ENCODE assay signal across 8 mouse cellular contexts in the genomic region with DNA sequence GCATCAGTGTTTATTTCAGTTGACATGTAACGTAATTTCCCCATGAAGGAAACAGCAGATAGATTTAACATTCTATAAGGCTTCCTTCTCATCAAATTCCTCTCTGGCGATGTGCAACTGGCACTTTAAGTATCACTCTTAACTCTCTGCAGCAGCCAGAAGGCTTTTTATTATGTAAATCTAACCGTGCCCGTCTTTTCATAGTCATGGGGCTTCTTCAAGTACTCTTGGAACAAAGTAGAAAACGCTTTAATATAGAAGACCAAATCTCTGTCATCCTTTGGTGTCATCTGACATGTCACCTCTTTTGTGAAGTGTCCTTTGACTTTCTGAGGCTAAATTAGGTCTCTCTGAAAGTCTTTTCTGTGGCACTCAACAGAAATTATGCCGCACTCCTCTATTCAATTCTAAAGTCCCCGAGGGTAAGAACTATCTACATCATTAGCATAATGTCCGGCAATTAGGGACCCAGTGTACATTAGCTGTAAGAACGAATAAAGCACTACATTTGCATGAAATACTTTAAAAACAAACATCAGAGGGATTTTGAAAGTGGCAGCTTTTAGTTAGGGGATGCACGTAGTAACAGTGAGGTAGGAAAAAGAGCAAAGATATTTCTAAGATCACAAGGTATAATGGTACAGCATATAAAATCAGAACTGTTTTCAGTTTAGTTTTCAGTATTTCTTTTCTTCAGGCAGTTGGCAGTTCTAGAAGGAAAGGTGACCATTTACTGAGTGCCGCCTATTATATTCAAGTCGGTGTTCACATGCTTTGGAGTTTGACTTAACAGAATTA. TPM values are rescaled to one million over a fixed set of nuclear protein-coding genes. Genes with fewer than 3 reads are reported as not detected.
DNase-seq lines count a peak whose midpoint lies in the region; ATAC-seq and TF ChIP-seq lines count a peak whose summit lies in the region.

No protein-coding gene starts in this region.

- no peak overlapping the region for H3K27ac ChIP-seq in cerebellum, adult 2 months (ENCODE audit: insufficient read depth, low read length)
- no peak overlapping the region for H3K27ac ChIP-seq in spleen, adult 2 months (ENCODE audit: insufficient read depth, low read length)
- H3K27ac ChIP-seq in liver, embryonic 11.5 days (ENCODE audit: low read depth, low read length), result no peak overlapping the region
- H3K27ac ChIP-seq in stomach, postnatal 0 days (replicated peaks), result peak overlapping the region; percentile 9; the same call in 1 of the 2 replicates

- WGBS in cerebellum, adult 2 months, result 10% methylated on average over 12 of the region's 12 CpGs
- WGBS in spleen, adult 2 months, result 59% methylated on average over 12 of the region's 12 CpGs
- WGBS in liver, embryonic 11.5 days, result 63% methylated on average over 12 of the region's 12 CpGs
- WGBS in stomach, postnatal 0 days, result 34% methylated on average over 12 of the region's 12 CpGs

- no peaks in the 10 kb centered on the region for H3K9me3 ChIP-seq in liver, embryonic 11.5 days (ENCODE audit: control insufficient read depth, low read length)
- H3K9me3 ChIP-seq in stomach, postnatal 0 days (ENCODE audit: control insufficient read depth, low read length), result no peaks in the 10 kb centered on the region

- no peak for TF ChIP-seq EP300 in stomach, postnatal 0 days (optimal IDR thresholded peaks at IDR 0.05)

- H3K4me3 ChIP-seq in cerebellum, adult 2 months (replicated peaks; ENCODE audit: insufficient read depth, low read depth, low read length), result peak overlapping the region; percentile 83
- peak overlapping the region; percentile 1; the same call in 1 of the 2 replicates for H3K4me3 ChIP-seq in spleen, adult 2 months (ENCODE audit: extremely low read depth, insufficient read depth, insufficient read length)
- peak overlapping the region; percentile 97 for H3K4me3 ChIP-seq in liver, embryonic 11.5 days (ENCODE audit: low read depth, low read length)
- peak overlapping the region; percentile 100 for H3K4me3 ChIP-seq in stomach, postnatal 0 days (ENCODE audit: low read depth, low read length)

- no peaks in the 10 kb centered on the region for H3K36me3 ChIP-seq in spleen, adult 2 months (ENCODE audit: control insufficient read depth, insufficient read depth, low read length)
- H3K36me3 ChIP-seq in liver, embryonic 11.5 days (ENCODE audit: control insufficient read depth, insufficient read depth, low read length), result no peaks in the 10 kb centered on the region
- no peaks in the 10 kb centered on the region for H3K36me3 ChIP-seq in stomach, postnatal 0 days (ENCODE audit: control insufficient read depth, insufficient read depth, low read length)

- no peak for DNase-seq in cerebellum, adult 2 months
- no peak for DNase-seq in cerebellum, postnatal 14 days
- no peak for DNase-seq in spleen, adult 2 months (ENCODE audit: low read depth in 1 of 2, low spot score in 2 of 2)
- no peak for DNase-seq in spleen, adult 18-20 months
- no peak for DNase-seq in liver, embryonic 11.5 days (ENCODE audit: low spot score)
- no peak for DNase-seq in stomach, postnatal 0 days (ENCODE audit: low spot score)
- DNase-seq in adrenal gland, postnatal 36 days, result no peak

- no peaks in the 10 kb centered on the region for H3K27me3 ChIP-seq in cerebellum, adult 2 months (ENCODE audit: control insufficient read depth, insufficient read depth, low read length)
- no peaks in the 10 kb centered on the region for H3K27me3 ChIP-seq in spleen, adult 2 months (ENCODE audit: control insufficient read depth, insufficient read depth, low read length)
- no peaks in the 10 kb centered on the region for H3K27me3 ChIP-seq in liver, embryonic 11.5 days (replicated peaks; ENCODE audit: control insufficient read depth, insufficient read depth, low read length)
- H3K27me3 ChIP-seq in stomach, postnatal 0 days (ENCODE audit: control insufficient read depth, insufficient read depth, low read length), result no peaks in the 10 kb centered on the region

- TF ChIP-seq CTCF in cerebellum, adult 2 months (IDR thresholded peaks at IDR 0.05; ENCODE audit: borderline replicate concordance, insufficient read depth, low read depth, low read length), result no peak
- no peak for TF ChIP-seq CTCF in spleen, adult 2 months (IDR thresholded peaks at IDR 0.05; ENCODE audit: extremely low read depth, insufficient read depth, insufficient read length, insufficient replicate concordance)
- TF ChIP-seq CTCF in stomach, postnatal 0 days (IDR thresholded peaks at IDR 0.05; ENCODE audit: low read depth), result no peak

- no peak for ATAC-seq in liver, embryonic 11.5 days (replicated peaks; ENCODE audit: low FRiP score)
- ATAC-seq in stomach, postnatal 0 days (ENCODE audit: low FRiP score, low TSS enrichment), result no peak
- no peak for ATAC-seq in inflammation-experienced regulatory T-cells, adult 6 months

- peak overlapping the region; percentile 71 for H3K4me2 ChIP-seq in liver, embryonic 11.5 days
- H3K4me2 ChIP-seq in stomach, postnatal 0 days (replicated peaks; ENCODE audit: low read depth), result peak overlapping the region; percentile 69

- TF ChIP-seq POLR2A in cerebellum, adult 2 months (IDR thresholded peaks at IDR 0.05; ENCODE audit: borderline replicate concordance, insufficient read depth, low read length), result no peak
- TF ChIP-seq POLR2A in spleen, adult 2 months (IDR thresholded peaks at IDR 0.05; ENCODE audit: low read depth, low read length), result no peak

- peaks cover 7% of the 10 kb centered on the region; the same call in 1 of the 2 replicates for H3K4me1 ChIP-seq in cerebellum, adult 2 months (ENCODE audit: control insufficient read depth, insufficient read depth, low read length)
- peaks cover 3% of the 10 kb centered on the region; the same call in 1 of the 2 replicates for H3K4me1 ChIP-seq in spleen, adult 2 months (ENCODE audit: control insufficient read depth, insufficient read depth, insufficient read length)
- peaks cover 17% of the 10 kb centered on the region for H3K4me1 ChIP-seq in liver, embryonic 11.5 days (replicated peaks; ENCODE audit: control insufficient read depth, insufficient read depth, low read length)
- peaks cover 3% of the 10 kb centered on the region; the same call in 1 of the 2 replicates for H3K4me1 ChIP-seq in stomach, postnatal 0 days (replicated peaks; ENCODE audit: control insufficient read depth, insufficient read depth)

- H3K9ac ChIP-seq in liver, embryonic 11.5 days (ENCODE audit: low read depth, low read length), result peak overlapping the region; percentile 98
- H3K9ac ChIP-seq in stomach, postnatal 0 days (ENCODE audit: low read length), result 0 out of 2 replicates have a peak overlapping the region, but pooled peaks have one; percentile 23

RNA-seq across cellular contexts. Expression of gene Thap2, which starts 1.2 kb away (rescaled TPM):
- 14.6 and 15.1 TPM in 2 replicates for polyA plus RNA-seq in cerebellum, adult 2 months (2012; rRNA removed)
- 3.2 and 3.6 TPM in 2 replicates for polyA plus RNA-seq in spleen, adult 2 months (2012; rRNA removed)
- 15.7 and 16.4 TPM in 2 replicates for polyA plus RNA-seq in liver, embryonic 11.5 days (2014; fragmentation: Nextera tagmentation; extraction: Ambion mirVana)
- 13.1 and 13.7 TPM in 2 replicates for polyA plus RNA-seq in stomach, postnatal 0 days (2015; fragmentation: Nextera tagmentation; extraction: Ambion mirVana)
- total RNA-seq in adrenal gland, postnatal 36 days (2021), result 10 to 100 TPM; 15.3 to 15.9 TPM
- 10 to 100 TPM; 13.6 to 18.7 (median 17.9) TPM for polyA plus RNA-seq in inflammation-experienced regulatory T-cells, adult 6 months (2017; shearing (Covaris generic))

RNA-seq across cellular contexts. Expression of gene Zfc3h1, which starts 1.7 kb away (rescaled TPM):
- polyA plus RNA-seq in cerebellum, adult 2 months (2012; rRNA removed), result 94.4 and 98.8 TPM in 2 replicates
- polyA plus RNA-seq in spleen, adult 2 months (2012; rRNA removed), result 11.2 and 12.5 TPM in 2 replicates
- 21.9 and 24.7 TPM in 2 replicates for polyA plus RNA-seq in liver, embryonic 11.5 days (2014; fragmentation: Nextera tagmentation; extraction: Ambion mirVana)
- polyA plus RNA-seq in stomach, postnatal 0 days (2015; fragmentation: Nextera tagmentation; extraction: Ambion mirVana), result 6.7 and 8.7 TPM in 2 replicates
- 10 to 100 TPM; 38.1 to 50.9 TPM for total RNA-seq in adrenal gland, postnatal 36 days (2021)
- 10 to 100 TPM; 25.6 to 37.1 (median 33.7) TPM for polyA plus RNA-seq in inflammation-experienced regulatory T-cells, adult 6 months (2017; shearing (Covaris generic))

RNA-seq across cellular contexts. Expression of gene Tmem19, which starts 20.7 kb away (rescaled TPM):
- 26.6 and 27.1 TPM in 2 replicates for polyA plus RNA-seq in cerebellum, adult 2 months (2012; rRNA removed)
- polyA plus RNA-seq in spleen, adult 2 months (2012; rRNA removed), result 9.5 and 10.4 TPM in 2 replicates
- 21.2 and 22.8 TPM in 2 replicates for polyA plus RNA-seq in liver, embryonic 11.5 days (2014; fragmentation: Nextera tagmentation; extraction: Ambion mirVana)
- polyA plus RNA-seq in stomach, postnatal 0 days (2015; fragmentation: Nextera tagmentation; extraction: Ambion mirVana), result 26.3 and 29.5 TPM in 2 replicates
- 10 to 100 TPM; 25.0 to 41.2 TPM for total RNA-seq in adrenal gland, postnatal 36 days (2021)
- 10 to 100 TPM; 35.8 to 43.5 (median 39.4) TPM for polyA plus RNA-seq in inflammation-experienced regulatory T-cells, adult 6 months (2017; shearing (Covaris generic))

Comparison
In these comparisons a context has a peak if more than half of its experiments do, and no peak if none do; other contexts are left out.
1. H3K4me3 ChIP-seq: peak in every context shown above with its lines; median percentile 100 in stomach, postnatal 0 days; 97 in liver, embryonic 11.5 days; 83 in cerebellum, adult 2 months; 1 in spleen, adult 2 months.